Mouse (Mus musculus) CD8-positive naive resting alpha-beta T cell, adult 2 months (primary cell): ENCODE data around the gene Fgf18.

ENCODE experiments used
- DNase-seq, 2 experiments: peaks; one replicate each; pipeline ENCODE4 v3.0.0; 2022; ENCODE audit warnings: low read depth in 2 of 2, low spot score in 2 of 2

The Fgf18 gene

GRCm38 (mm10) chr11:33074541-33074940 lies 72.7 kb downstream of the Fgf18 start:
- no peak for DNase-seq

DNA sequence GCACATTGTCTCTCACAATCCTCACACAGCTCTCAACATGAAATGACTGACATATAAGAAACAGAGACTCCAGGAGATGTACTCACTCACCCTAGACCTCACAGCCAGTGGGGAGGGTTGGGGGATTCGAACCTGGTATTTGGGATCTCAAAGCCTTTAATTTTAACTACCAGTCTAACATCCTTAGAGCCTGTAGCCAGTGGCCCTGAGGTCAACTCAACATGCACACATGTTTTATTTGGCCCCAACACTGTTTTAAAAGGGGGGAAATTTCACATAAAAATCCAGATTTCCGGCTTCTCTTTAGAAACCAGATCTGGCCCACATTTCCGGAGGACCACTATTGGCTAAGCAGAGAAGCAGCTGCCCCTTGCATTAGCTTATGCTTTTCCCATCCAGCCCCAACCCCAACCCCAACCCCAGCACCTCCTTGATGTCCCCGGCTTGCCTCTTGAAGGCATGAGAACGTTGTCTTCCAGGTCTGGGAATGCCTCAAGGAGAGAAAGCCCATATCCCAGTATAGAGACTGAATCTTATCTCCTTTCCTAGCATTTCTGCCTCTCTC lies 75.8 kb downstream of the Fgf18 start:
- DNase-seq: no peak

DNA sequence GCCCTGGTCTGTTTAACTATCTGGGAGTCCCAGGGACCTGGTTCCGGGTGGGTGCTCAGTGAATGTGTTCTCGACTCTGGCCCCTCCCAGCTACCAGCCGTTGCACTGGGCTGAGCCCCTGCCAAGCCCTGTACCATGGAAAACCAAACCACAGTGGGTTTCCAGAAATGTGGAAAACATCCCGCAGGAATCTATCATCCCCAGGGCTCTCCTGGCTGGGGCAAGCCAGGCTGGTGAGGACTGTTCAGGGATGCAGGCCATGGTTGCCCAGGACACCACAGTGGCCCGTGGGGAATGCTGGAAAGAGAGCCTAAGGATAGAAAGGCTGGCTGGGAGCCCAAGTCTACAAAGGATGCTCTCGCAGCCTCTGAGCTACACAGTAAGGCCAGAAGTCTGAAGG lies 76.7 kb downstream of the Fgf18 start:
- no peak for DNase-seq
